Mouse (Mus musculus) cerebellum, postnatal 10 days (tissue): ENCODE results near the gene Ephb2.

ENCODE experiments used
- DNase-seq, 2 experiments: peaks; one replicate each; pipeline ENCODE4 v3.0.0; 2021; ENCODE audit warnings: mixed read lengths in 2 of 2

The Ephb2 gene

GRCm38 (mm10) chr4:136598268-136598876, 237.4 kb downstream of the Ephb2 start:
- DNase-seq: no peak
